Mouse (Mus musculus): Measurements from ENCODE around the gene Zfp46. TPM values are rescaled to one million over a fixed set of nuclear protein-coding genes. Genes with fewer than 3 reads are reported as not detected.

The Zfp46 gene
- polyA plus RNA-seq (2012; rRNA removed): 13.1 and 16.4 TPM in 2 replicates

GRCm38 (mm10) chr4:136284455-136284854 lies at the start of gene Zfp46:
Zfp46 (plus strand) TSS chr4:136284683.

DNA sequence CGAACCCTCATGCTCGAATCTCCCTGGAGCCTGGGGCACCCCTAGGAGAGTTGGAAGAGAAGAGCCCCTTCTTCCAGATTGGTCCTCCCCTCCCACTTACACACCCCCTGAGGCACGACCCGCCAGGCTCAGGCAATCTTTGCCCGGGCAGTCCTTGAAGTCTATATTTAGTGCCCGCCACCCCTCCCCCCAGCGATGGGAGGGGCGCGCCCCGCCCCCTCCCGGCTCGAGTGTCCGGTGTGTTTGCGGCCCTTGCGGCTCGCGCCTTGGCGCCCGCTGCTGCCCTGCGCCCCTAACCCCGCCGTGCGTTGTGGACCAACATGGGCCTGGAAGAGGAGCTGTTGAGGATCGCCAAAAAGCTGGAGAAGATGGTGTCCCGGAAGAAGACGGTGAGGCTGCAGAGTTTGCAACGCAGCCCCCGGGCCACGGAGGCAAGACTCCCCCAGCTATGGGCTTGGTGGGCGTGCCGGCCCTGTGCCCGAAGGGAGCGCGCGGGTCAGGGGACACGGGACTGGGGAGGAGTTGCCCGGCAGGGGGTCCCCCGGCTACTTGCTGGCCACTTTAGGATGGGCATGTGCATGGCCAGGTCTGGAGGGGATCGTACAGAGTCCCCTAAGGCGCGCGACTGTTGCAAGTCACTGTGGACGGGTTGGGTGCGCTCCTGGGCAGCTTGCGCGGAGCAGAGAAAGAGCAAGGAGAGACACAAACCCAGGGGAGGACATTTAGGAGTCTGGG lies 36.6 kb upstream of the Zfp46 start, which contains the start of gene Tcea3:
Gene Tcea3 (plus strand): TSS at position 1 of the 735 bp plus-strand sequence.

DNA sequence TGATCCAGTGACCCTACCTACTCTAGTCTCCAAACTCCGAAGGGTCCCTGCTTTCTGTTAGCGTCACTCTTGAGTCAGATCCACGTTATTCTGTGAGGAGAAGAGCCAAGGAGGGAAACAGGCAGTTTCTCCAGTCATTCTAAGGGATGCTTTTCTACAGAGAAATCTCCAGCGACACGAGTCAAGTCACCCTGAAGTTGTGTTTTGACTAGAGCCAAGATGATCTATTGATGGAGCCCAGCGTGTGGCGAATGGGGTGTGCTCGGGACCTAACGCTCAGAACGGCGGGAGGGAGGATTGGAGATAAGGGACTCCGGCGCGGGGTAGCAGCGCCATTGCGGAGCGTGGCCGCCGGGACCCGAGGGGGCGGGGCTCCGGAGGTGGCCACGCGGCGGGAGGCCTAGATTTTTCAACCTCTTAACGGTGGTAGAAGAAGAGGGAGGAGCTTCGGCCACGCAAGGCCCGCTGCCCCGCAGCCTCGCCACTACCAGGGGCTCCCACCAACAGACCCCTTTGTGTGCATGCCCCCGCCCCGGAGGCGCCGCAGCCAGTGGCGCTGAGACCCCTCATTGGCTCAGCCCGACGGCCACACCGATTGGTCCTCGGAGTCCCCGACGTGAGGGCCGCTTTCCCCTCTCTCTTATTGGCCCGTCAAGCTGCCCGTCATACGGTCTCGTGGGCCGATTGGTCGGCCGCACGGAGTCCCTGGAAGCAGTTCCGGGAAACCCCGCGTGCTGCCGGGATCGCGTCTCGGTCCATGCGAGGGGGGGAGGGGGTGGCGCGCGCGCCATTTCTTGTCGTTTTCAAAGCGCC lies 26.0 kb downstream of the Zfp46 start, which contains the start of gene Hnrnpr:
Gene Hnrnpr (plus strand): TSS at position 714 of the 813 bp plus-strand sequence.

Other genes with a start within 250 kb of the Zfp46 start
- gene Rpl11, start 231.3 kb upstream of the Zfp46 start, polyA plus RNA-seq (2012; rRNA removed): 249 and 272 TPM in 2 replicates
- gene Id3, start 141.2 kb upstream of the Zfp46 start, polyA plus RNA-seq (2012; rRNA removed): 278 and 391 TPM in 2 replicates
- gene E2f2, start 112.3 kb upstream of the Zfp46 start, polyA plus RNA-seq (2012; rRNA removed): 9.4 and 11.1 TPM in 2 replicates
- 3.8 and 4.0 TPM in 2 replicates for gene Asap3, start 78.3 kb upstream of the Zfp46 start, polyA plus RNA-seq (2012; rRNA removed)
- gene Tcea3, start 37.0 kb upstream of the Zfp46 start, polyA plus RNA-seq (2012; rRNA removed): 16.6 and 21.7 TPM in 2 replicates
- gene Hnrnpr, start 26.3 kb downstream of the Zfp46 start, polyA plus RNA-seq (2012; rRNA removed): 4.8 and 6.5 TPM in 2 replicates
- 0.10 and 0.15 TPM in 2 replicates for gene Htr1d, start 138.8 kb downstream of the Zfp46 start, polyA plus RNA-seq (2012; rRNA removed)
- 0.84 and 1.3 TPM in 2 replicates for gene 6030445D17Rik, start 177.6 kb downstream of the Zfp46 start, polyA plus RNA-seq (2012; rRNA removed)
- gene Luzp1, start 185.1 kb downstream of the Zfp46 start, polyA plus RNA-seq (2012; rRNA removed): 13.7 and 14.6 TPM in 2 replicates